Mouse (Mus musculus) thymus, adult 2 months (tissue): ENCODE measurements at regions not wholly inside any gene's neighbourhood (a gene's known extent, or its start where the extent isn't known, plus 50 kb on each side); places are given as distances from the start of the nearest gene placed in this dataset.

Experiments
- CTCF ChIP-seq: fragments of 200-500 bp; IDR thresholded peaks from 2 replicates; pipeline ENCODE4 v1.5.1; 2012; ENCODE audit warnings: mild to moderate bottlenecking, control low read depth, low read length, moderate library complexity, borderline replicate concordance; ENCODE audit not compliant: control insufficient read depth, poor library complexity, insufficient read depth; ENCODE audit errors: extremely low read depth
- POLR2A ChIP-seq: fragments of 200-500 bp; IDR thresholded peaks from 2 replicates; pipeline ENCODE4 v1.6.1; 2012; ENCODE audit warnings: mild to moderate bottlenecking, low read length, control low read depth, moderate library complexity; ENCODE audit not compliant: control insufficient read depth, poor library complexity, insufficient read depth; ENCODE audit errors: extremely low read depth

- TF ChIP-seq CTCF (no peak), POLR2A (no peak)
These were observed 209.9 kb upstream of the Gm5148 start for GRCm38 (mm10) chr3:37934236-37934635.
